Mouse (Mus musculus) C2C12 (cell line): ENCODE data around the gene Atp5j. TPM values are rescaled to one million over a fixed set of nuclear protein-coding genes. Genes with fewer than 3 reads are reported as not detected.

Experiments used
- H3K27me3 ChIP-seq: one replicate; pipeline ENCODE4 v1.6.1; 2011; ENCODE audit not compliant: control insufficient read depth, insufficient read depth, insufficient read length
- H3K36me3 ChIP-seq: one replicate; pipeline ENCODE4 v1.6.1; 2011; ENCODE audit not compliant: control insufficient read depth, insufficient read depth
- H3K4me3 ChIP-seq: one replicate; pipeline ENCODE4 v1.5.1; 2011; ENCODE audit warnings: mild to moderate bottlenecking, control low read depth; ENCODE audit not compliant: poor library complexity, insufficient read depth, severe bottlenecking
- H3K79me2 ChIP-seq: one replicate; pipeline ENCODE4 v1.6.1; 2011; ENCODE audit not compliant: control insufficient read depth, insufficient read depth
- H3K79me3 ChIP-seq: one replicate; pipeline ENCODE4 v1.6.1; 2011; ENCODE audit warnings: low read depth, control low read depth
- H3ac ChIP-seq: one replicate; pipeline ENCODE3; 2011; ENCODE audit warnings: low read depth; ENCODE audit not compliant: control insufficient read depth, insufficient read length
- CEBPB ChIP-seq: IDR thresholded peaks from one replicate; pipeline ENCODE4 v1.6.1; 2011; ENCODE audit warnings: low read depth, mild to moderate bottlenecking, control low read depth, moderate library complexity
- CTCF ChIP-seq: IDR thresholded peaks from one replicate; pipeline ENCODE4 v1.5.1; 2011; ENCODE audit not compliant: control insufficient read depth, insufficient read depth, insufficient read length
- FOSL1 ChIP-seq: IDR thresholded peaks from one replicate; pipeline ENCODE4 v1.8.0; 2011; ENCODE audit warnings: mild to moderate bottlenecking, low read length; ENCODE audit not compliant: poor library complexity, insufficient read depth, severe bottlenecking
- MAX ChIP-seq: IDR thresholded peaks from one replicate; pipeline ENCODE4 v1.6.1; 2011; ENCODE audit warnings: mild to moderate bottlenecking, control low read depth
- MYOD1 ChIP-seq: IDR thresholded peaks from one replicate; pipeline ENCODE4 v1.6.1; 2011; ENCODE audit warnings: low read depth; ENCODE audit not compliant: control insufficient read depth, insufficient read length
- MYOG ChIP-seq: IDR thresholded peaks from one replicate; pipeline ENCODE4 v1.6.1; 2011; ENCODE audit not compliant: control insufficient read depth, insufficient read length; ENCODE audit errors: extremely low read depth
- USF1 ChIP-seq: IDR thresholded peaks from one replicate; pipeline ENCODE4 v1.6.1; 2011; ENCODE audit warnings: low read depth, mild to moderate bottlenecking, control low read depth, moderate library complexity
- polyA plus RNA-seq: library from polyadenylated mRNA; unstranded; fragments of >200 nt; fragmentation: generic; extraction: Trizol; gene quantifications from one replicate; pipeline ENCODE4 v1.2.1, GENCODE M21; 2012; ENCODE audit warnings: missing spikeins

Atp5j gene
- polyA plus RNA-seq, 1 experiment, result 350 TPM

GRCm38 (mm10) chr16:84806175-84806574, 29.2 kb downstream of the Atp5j start:
- H3ac ChIP-seq, result no peak overlapping the region
- no peak for TF ChIP-seq USF1
- no peak for TF ChIP-seq CTCF
- no peaks in the 10 kb centered on the region for H3K79me3 ChIP-seq
- no peaks in the 10 kb centered on the region for H3K79me2 ChIP-seq
- peaks cover 29% of the 10 kb centered on the region for H3K36me3 ChIP-seq
- H3K4me3 ChIP-seq, result no peak overlapping the region
- H3K27me3 ChIP-seq, result no peaks in the 10 kb centered on the region

GRCm38 (mm10) chr16:84804866-84805265, 30.6 kb downstream of the Atp5j start:
- H3K27me3 ChIP-seq, result no peaks in the 10 kb centered on the region
- no peaks in the 10 kb centered on the region for H3K79me2 ChIP-seq
- H3K4me3 ChIP-seq, result no peak overlapping the region
- peaks cover 5% of the 10 kb centered on the region for H3K79me3 ChIP-seq
- no peak overlapping the region for H3ac ChIP-seq
- TF ChIP-seq CEBPB (no peak), CTCF (no peak), MYOD1 (no peak), USF1 (no peak), MAX (no peak), FOSL1 (no peak), MYOG (no peak)
- H3K36me3 ChIP-seq, result peaks cover 25% of the 10 kb centered on the region

- no peak overlapping the region for H3K4me3 ChIP-seq
- TF ChIP-seq CTCF (no peak), MYOD1 (no peak), CEBPB (no peak), FOSL1 (no peak), MAX (no peak), USF1 (no peak), MYOG (no peak)
- no peaks in the 10 kb centered on the region for H3K27me3 ChIP-seq
- H3K36me3 ChIP-seq, result peaks cover 17% of the 10 kb centered on the region
- peaks cover 7% of the 10 kb centered on the region for H3K79me2 ChIP-seq
- no peak overlapping the region for H3ac ChIP-seq
- H3K79me3 ChIP-seq, result peaks cover 6% of the 10 kb centered on the region
Measured at GRCm38 (mm10) chr16:84802217-84802616, 33.2 kb downstream of the Atp5j start.

GRCm38 (mm10) chr16:84800038-84800437, 35.4 kb downstream of the Atp5j start:
- TF ChIP-seq USF1, result no peak
- TF ChIP-seq FOSL1, result no peak
- no peak for TF ChIP-seq MYOD1
- no peak for TF ChIP-seq CTCF
- no peak for TF ChIP-seq MYOG
- TF ChIP-seq MAX, result no peak
- TF ChIP-seq CEBPB, result no peak
- no peak overlapping the region for H3K4me3 ChIP-seq
- H3K36me3 ChIP-seq, result peaks cover 3% of the 10 kb centered on the region
- H3K27me3 ChIP-seq, result no peaks in the 10 kb centered on the region
- H3ac ChIP-seq, result no peak overlapping the region
- peaks cover 10% of the 10 kb centered on the region for H3K79me3 ChIP-seq
- H3K79me2 ChIP-seq, result peaks cover 22% of the 10 kb centered on the region

- Histone ChIP-seq H3ac (no peak overlapping the region), H3K4me3 (no peak overlapping the region), H3K79me3 (peaks cover 14% of the 10 kb centered on the region), H3K27me3 (no peaks in the 10 kb centered on the region), H3K79me2 (peaks cover 42% of the 10 kb centered on the region), H3K36me3 (peaks cover 3% of the 10 kb centered on the region)
- TF ChIP-seq CTCF (no peak), MAX (no peak), FOSL1 (no peak), MYOD1 (no peak), CEBPB (no peak), USF1 (no peak), MYOG (no peak)
Measured at GRCm38 (mm10) chr16:84796678-84797077, 38.7 kb downstream of the Atp5j start.

GRCm38 (mm10) chr16:84795337-84795736, 40.1 kb downstream of the Atp5j start:
- Histone ChIP-seq H3K79me2 (peaks cover 42% of the 10 kb centered on the region), H3K36me3 (peaks cover 3% of the 10 kb centered on the region), H3K4me3 (no peak overlapping the region), H3ac (no peak overlapping the region), H3K79me3 (peaks cover 9% of the 10 kb centered on the region), H3K27me3 (no peaks in the 10 kb centered on the region)
- TF ChIP-seq MYOG, result no peak
- no peak for TF ChIP-seq MAX
- TF ChIP-seq USF1, result no peak

GRCm38 (mm10) chr16:84793401-84793800, 42.0 kb downstream of the Atp5j start:
- H3ac ChIP-seq, result no peak overlapping the region
- no peak for TF ChIP-seq MAX
- TF ChIP-seq MYOD1, result no peak
- peaks cover 37% of the 10 kb centered on the region for H3K79me2 ChIP-seq
- H3K27me3 ChIP-seq, result no peaks in the 10 kb centered on the region
- no peak overlapping the region for H3K4me3 ChIP-seq
- peaks cover 1% of the 10 kb centered on the region for H3K36me3 ChIP-seq
- H3K79me3 ChIP-seq, result peaks cover 12% of the 10 kb centered on the region
